Mouse (Mus musculus): ENCODE measurements around the gene Rgcc.
A peak's percentile ranks its signal among the peaks of the same experiment; 100 is the strongest.

The Rgcc gene

GRCm38 (mm10) chr14:79301466-79301875 is at the start of gene Rgcc:
Gene Rgcc (minus strand): TSS chr14:79301645.
- DNase-seq (ENCODE audit: low spot score), result peak; percentile 96

- DNase-seq (ENCODE audit: low spot score), result no peak
Measured at GRCm38 (mm10) chr14:79346384-79346783, 44.9 kb upstream of the Rgcc start.

GRCm38 (mm10) chr14:79335613-79336012 is 34.2 kb upstream of the Rgcc start:
- no peak for DNase-seq (ENCODE audit: low spot score)

- DNase-seq (ENCODE audit: low spot score), result no peak
Measured at GRCm38 (mm10) chr14:79331936-79332335, 30.5 kb upstream of the Rgcc start.

GRCm38 (mm10) chr14:79330944-79331561 is 29.6 kb upstream of the Rgcc start:
- no peak for DNase-seq (ENCODE audit: low spot score)

- DNase-seq (ENCODE audit: low spot score), result peak; percentile 17
Measured at GRCm38 (mm10) chr14:79327033-79327432, 25.6 kb upstream of the Rgcc start.

- no peak for DNase-seq (ENCODE audit: low spot score)
Measured at GRCm38 (mm10) chr14:79324112-79324840, 22.8 kb upstream of the Rgcc start.

- DNase-seq (ENCODE audit: low spot score), result no peak
Measured at GRCm38 (mm10) chr14:79321881-79322280, 20.4 kb upstream of the Rgcc start.

GRCm38 (mm10) chr14:79321152-79321551 is 19.7 kb upstream of the Rgcc start:
- no peak for DNase-seq (ENCODE audit: low spot score)

- DNase-seq (ENCODE audit: low spot score), result no peak
Measured at GRCm38 (mm10) chr14:79317602-79318001, 16.2 kb upstream of the Rgcc start.

GRCm38 (mm10) chr14:79315877-79316276 is 14.4 kb upstream of the Rgcc start:
- DNase-seq (ENCODE audit: low spot score), result no peak

GRCm38 (mm10) chr14:79314245-79315010 is 13.0 kb upstream of the Rgcc start:
- no peak for DNase-seq (ENCODE audit: low spot score)

- no peak for DNase-seq (ENCODE audit: low spot score)
Measured at GRCm38 (mm10) chr14:79313439-79314175, 12.2 kb upstream of the Rgcc start.

GRCm38 (mm10) chr14:79312719-79313118 is 11.3 kb upstream of the Rgcc start:
- no peak for DNase-seq (ENCODE audit: low spot score)

- DNase-seq (ENCODE audit: low spot score), result no peak
Measured at GRCm38 (mm10) chr14:79311918-79312454, 10.5 kb upstream of the Rgcc start.

GRCm38 (mm10) chr14:79309115-79309514 is 7.7 kb upstream of the Rgcc start:
- DNase-seq (ENCODE audit: low spot score), result no peak

- no peak for DNase-seq (ENCODE audit: low spot score)
Measured at GRCm38 (mm10) chr14:79308364-79308763, 6.9 kb upstream of the Rgcc start.

- DNase-seq (ENCODE audit: low spot score), result no peak
Measured at GRCm38 (mm10) chr14:79307908-79308307, 6.5 kb upstream of the Rgcc start.

- no peak for DNase-seq (ENCODE audit: low spot score)
Measured at GRCm38 (mm10) chr14:79307138-79307537, 5.7 kb upstream of the Rgcc start.

GRCm38 (mm10) chr14:79304873-79305464 is 3.5 kb upstream of the Rgcc start:
- no peak for DNase-seq (ENCODE audit: low spot score)

GRCm38 (mm10) chr14:79303150-79303549 is 1.7 kb upstream of the Rgcc start:
- DNase-seq (ENCODE audit: low spot score), result peak; percentile 31
